Mouse (Mus musculus) neural tube, embryonic 15.5 days (tissue): ENCODE results near the gene Parvg. TPM values are rescaled to one million over a fixed set of nuclear protein-coding genes. Genes with fewer than 3 reads are reported as not detected.
A peak's percentile ranks its signal among the peaks of the same experiment; 100 is the strongest.

Experiments
- ATAC-seq: fragments of 200-750 bp; cut with Nextera tagmentation; 2 replicates; pipeline ENCODE4 v1.8.0; 2017; ENCODE audit warnings: mild to moderate bottlenecking, moderate TSS enrichment, moderate library complexity; ENCODE audit not compliant: low FRiP score
- H3K27ac ChIP-seq: fragments of 300-500 bp; sonication (generic); replicated peaks from 2 replicates; pipeline ENCODE4 v1.5.1; 2015; ENCODE audit warnings: mild to moderate bottlenecking, inconsistent platforms
- H3K27me3 ChIP-seq: fragments of 300-500 bp; sonication (generic); replicated peaks from 2 replicates; pipeline ENCODE4 v1.6.1; 2015; ENCODE audit warnings: inconsistent platforms
- H3K36me3 ChIP-seq: fragments of 300-500 bp; sonication (generic); 2 replicates; pipeline ENCODE4 v1.6.1; 2015; ENCODE audit warnings: inconsistent platforms
- H3K4me1 ChIP-seq: fragments of 300-500 bp; sonication (generic); 2 replicates; pipeline ENCODE4 v1.6.1; 2015; ENCODE audit warnings: inconsistent platforms
- H3K4me2 ChIP-seq: fragments of 300-500 bp; sonication (generic); 2 replicates; pipeline ENCODE4 v1.6.1; 2015; ENCODE audit warnings: inconsistent platforms, mild to moderate bottlenecking, moderate library complexity
- H3K4me3 ChIP-seq: fragments of 300-500 bp; sonication (generic); replicated peaks from 2 replicates; pipeline ENCODE4 v1.5.1; 2015; ENCODE audit warnings: mild to moderate bottlenecking, inconsistent platforms
- H3K9ac ChIP-seq: fragments of 300-500 bp; sonication (generic); replicated peaks from 2 replicates; pipeline ENCODE4 v1.6.1; 2015; ENCODE audit warnings: mild to moderate bottlenecking, inconsistent platforms
- H3K9me3 ChIP-seq: fragments of 300-500 bp; sonication (generic); replicated peaks from 2 replicates; pipeline ENCODE4 v1.6.1; 2016; ENCODE audit warnings: inconsistent platforms
- WGBS: fragments of 180-500 bp; shearing (Covaris S2); methylation state at CpG from one replicate; pipeline ENCODE4 v1.1.7; 2015; ENCODE audit warnings: mixed read lengths; 5-methylcytosine and 5-hydroxymethylcytosine counted together
- polyA plus RNA-seq: library from polyadenylated mRNA; unstranded; fragments of >200 nt; fragmentation: Nextera tagmentation; extraction: Ambion mirVana; gene quantifications from 2 replicates; pipeline ENCODE4 v1.2.1, GENCODE M21; 2015

Parvg gene
- polyA plus RNA-seq, 1 experiment from 2014 or later, result 1.1 TPM

DNA sequence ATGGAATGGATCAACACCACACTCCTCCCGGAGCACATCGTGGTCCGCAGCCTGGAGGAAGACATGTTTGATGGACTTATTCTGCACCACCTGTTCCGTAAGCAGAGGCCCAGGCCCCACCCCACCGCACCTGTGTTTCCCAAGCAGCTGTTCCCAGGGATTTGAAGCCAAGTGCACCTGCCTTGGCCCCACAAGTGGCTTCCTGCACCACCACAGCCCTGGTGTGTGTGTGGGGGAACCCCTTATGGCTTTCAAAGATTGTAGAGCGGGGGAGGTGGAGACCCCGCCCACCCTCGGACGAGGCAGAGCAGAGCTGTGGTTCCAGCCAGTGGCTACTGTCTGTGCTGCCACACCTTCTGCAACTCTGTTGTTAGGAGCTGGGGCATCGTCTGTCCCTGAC is 5.0 kb downstream of the Parvg start:
- no peak overlapping the region for H3K4me3 ChIP-seq
- H3K4me1 ChIP-seq, result no peaks in the 10 kb centered on the region
- no peaks in the 10 kb centered on the region for H3K9me3 ChIP-seq
- no peak overlapping the region for H3K27ac ChIP-seq
- no peak overlapping the region for H3K4me2 ChIP-seq
- ATAC-seq, result no peak
- 85% methylated on average over 10 of the region's 10 CpGs for WGBS
- no peaks in the 10 kb centered on the region for H3K36me3 ChIP-seq
- no peaks in the 10 kb centered on the region for H3K27me3 ChIP-seq
- H3K9ac ChIP-seq, result no peak overlapping the region

DNA sequence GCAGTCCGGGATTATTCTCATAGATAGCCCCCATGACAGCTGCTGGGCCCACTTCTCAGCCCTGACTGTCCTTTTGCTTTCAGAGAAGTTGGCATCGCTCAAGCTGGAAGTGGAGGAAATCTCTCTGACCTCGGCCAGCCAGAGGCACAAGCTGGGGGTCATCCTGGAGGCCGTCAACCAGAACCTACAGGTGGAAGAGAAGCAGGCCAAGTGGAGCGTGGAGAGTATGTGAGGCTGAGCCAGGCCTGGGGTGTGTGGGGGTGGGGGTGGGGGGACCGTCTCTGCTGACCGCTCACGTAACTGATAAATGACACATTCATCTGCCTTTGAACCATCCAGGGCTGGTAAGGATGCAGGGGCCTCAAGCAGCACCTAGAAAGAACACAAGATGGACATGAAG is 6.1 kb downstream of the Parvg start:
- ATAC-seq, result no peak
- no peak overlapping the region for H3K4me3 ChIP-seq
- H3K9me3 ChIP-seq, result no peaks in the 10 kb centered on the region
- H3K27me3 ChIP-seq, result no peaks in the 10 kb centered on the region
- no peak overlapping the region for H3K27ac ChIP-seq
- H3K36me3 ChIP-seq, result no peaks in the 10 kb centered on the region
- H3K4me1 ChIP-seq, result no peaks in the 10 kb centered on the region
- H3K4me2 ChIP-seq, result no peak overlapping the region
- no peak overlapping the region for H3K9ac ChIP-seq
- WGBS, result 92% methylated on average over 8 of the region's 8 CpGs

DNA sequence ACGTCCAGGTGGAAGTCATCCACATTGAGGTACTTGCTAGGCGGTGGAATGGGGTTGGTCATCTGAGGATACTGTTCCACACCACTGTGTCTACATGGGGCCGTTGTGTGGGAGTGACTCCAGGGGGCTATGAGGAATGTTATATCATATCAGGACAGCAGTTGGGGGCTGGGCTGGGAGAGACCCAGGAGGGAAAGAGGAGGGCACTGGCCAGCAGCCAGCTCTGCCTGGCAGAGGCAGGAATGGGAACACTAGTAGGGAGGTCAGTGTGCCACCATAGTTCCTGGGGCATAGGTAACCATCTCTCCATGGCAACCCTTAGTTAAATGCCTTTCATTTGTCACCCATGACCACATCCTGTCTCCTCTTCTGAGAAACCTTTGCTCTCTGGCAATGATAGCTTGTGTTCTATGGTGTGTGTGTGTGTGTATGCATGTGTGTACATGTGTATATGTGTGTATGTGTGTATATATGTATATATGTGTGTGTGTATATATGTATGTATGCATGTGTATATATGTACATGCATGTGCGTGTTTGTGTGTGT is 7.3 kb downstream of the Parvg start:
- no peaks in the 10 kb centered on the region for H3K4me1 ChIP-seq
- H3K4me2 ChIP-seq, result no peak overlapping the region
- H3K9ac ChIP-seq, result no peak overlapping the region
- no peak for ATAC-seq
- H3K36me3 ChIP-seq, result no peaks in the 10 kb centered on the region
- no peak overlapping the region for H3K4me3 ChIP-seq
- 85% methylated on average over 4 of the region's 4 CpGs for WGBS
- H3K27ac ChIP-seq, result no peak overlapping the region
- no peaks in the 10 kb centered on the region for H3K9me3 ChIP-seq
- no peaks in the 10 kb centered on the region for H3K27me3 ChIP-seq

DNA sequence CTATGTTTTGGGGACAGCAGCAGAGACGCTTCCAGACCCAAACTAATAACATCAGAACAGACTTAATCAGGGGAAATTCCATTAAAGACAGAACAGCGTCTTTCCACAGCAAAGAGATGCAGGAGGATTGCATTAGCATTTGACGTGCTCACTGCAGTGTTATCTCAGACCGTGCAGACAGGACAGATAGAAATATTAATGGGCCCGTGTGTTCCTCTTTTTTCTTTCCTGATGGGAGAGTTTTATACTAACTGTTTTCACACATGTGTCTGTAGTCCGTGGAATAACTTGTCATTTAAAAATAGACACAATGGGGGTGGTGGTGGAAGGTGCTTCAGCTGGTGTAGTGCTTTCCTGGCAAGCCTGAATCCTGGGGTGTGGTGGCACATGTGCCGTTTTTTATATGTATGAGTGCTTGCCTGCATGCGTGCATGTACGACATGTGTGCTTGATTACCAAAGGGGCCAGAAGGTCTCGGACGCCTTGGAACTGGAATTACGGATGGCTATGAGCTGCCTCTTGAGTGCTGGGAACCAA is 12.5 kb downstream of the Parvg start:
- Histone ChIP-seq H3K36me3 (no peaks in the 10 kb centered on the region), H3K9me3 (no peaks in the 10 kb centered on the region), H3K27ac (no peak overlapping the region), H3K9ac (no peak overlapping the region), H3K4me2 (no peak overlapping the region), H3K27me3 (no peaks in the 10 kb centered on the region), H3K4me3 (no peak overlapping the region), H3K4me1 (0 out of 2 replicates have a peak, but pooled peaks cover 3% of the 10 kb centered on the region)
- 70% methylated on average over 12 of the region's 12 CpGs for WGBS
- no peak for ATAC-seq

DNA sequence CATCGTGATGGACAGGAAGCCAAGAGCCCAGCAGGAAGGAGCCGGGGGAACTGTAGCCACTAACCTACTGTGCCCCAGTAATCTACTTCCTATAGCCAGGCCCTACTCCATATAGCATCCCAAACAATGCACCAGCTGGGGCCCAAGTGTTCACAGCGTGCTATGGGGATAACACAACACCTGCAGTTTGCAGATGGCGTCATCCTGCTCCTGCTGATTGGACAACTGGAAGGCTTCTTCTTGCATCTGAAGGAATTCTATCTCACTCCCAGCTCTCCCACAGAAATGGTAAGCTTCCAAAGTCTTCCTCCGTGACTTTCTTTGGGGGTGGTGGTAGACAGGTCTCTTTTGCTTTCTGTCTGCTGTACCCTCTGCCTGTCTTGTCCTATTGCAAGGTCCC is 13.8 kb downstream of the Parvg start:
- H3K27me3 ChIP-seq, result 0 out of 2 replicates have a peak, but pooled peaks cover 4% of the 10 kb centered on the region
- no peak overlapping the region for H3K27ac ChIP-seq
- no peaks in the 10 kb centered on the region for H3K9me3 ChIP-seq
- 62% methylated on average over 5 of the region's 5 CpGs for WGBS
- H3K9ac ChIP-seq, result no peak overlapping the region
- no peak overlapping the region for H3K4me2 ChIP-seq
- H3K4me1 ChIP-seq, result 0 out of 2 replicates have a peak, but pooled peaks cover 3% of the 10 kb centered on the region
- ATAC-seq, result no peak
- H3K36me3 ChIP-seq, result no peaks in the 10 kb centered on the region
- H3K4me3 ChIP-seq, result no peak overlapping the region

DNA sequence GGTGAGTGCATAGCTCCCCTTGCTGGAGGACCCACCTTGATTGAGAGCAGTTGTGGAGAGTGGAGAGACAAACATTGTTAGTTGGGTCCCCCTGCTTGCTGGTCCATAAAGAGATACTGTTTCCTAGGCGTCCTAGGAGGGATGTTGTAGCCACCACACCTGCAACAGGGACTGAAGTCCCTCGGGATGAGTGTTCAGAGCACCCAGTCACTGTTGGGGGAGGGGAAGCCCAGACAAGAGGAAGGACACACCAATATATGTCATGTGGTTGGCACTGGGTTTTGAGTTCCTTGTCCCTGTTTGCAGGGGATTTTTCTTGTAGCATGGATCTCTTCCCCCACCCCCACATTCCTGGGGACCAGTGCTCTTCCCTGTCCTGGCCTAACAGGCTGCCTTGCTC is 17.1 kb downstream of the Parvg start:
- no peak overlapping the region for H3K4me2 ChIP-seq
- no peaks in the 10 kb centered on the region for H3K9me3 ChIP-seq
- no peak overlapping the region for H3K27ac ChIP-seq
- peaks cover 14% of the 10 kb centered on the region for H3K4me1 ChIP-seq
- H3K4me3 ChIP-seq, result no peak overlapping the region
- WGBS, result 59% methylated on average over 2 of the region's 2 CpGs
- H3K9ac ChIP-seq, result no peak overlapping the region
- ATAC-seq, result no peak
- H3K27me3 ChIP-seq, result 0 out of 2 replicates have a peak, but pooled peaks cover 4% of the 10 kb centered on the region
- H3K36me3 ChIP-seq, result no peaks in the 10 kb centered on the region

DNA sequence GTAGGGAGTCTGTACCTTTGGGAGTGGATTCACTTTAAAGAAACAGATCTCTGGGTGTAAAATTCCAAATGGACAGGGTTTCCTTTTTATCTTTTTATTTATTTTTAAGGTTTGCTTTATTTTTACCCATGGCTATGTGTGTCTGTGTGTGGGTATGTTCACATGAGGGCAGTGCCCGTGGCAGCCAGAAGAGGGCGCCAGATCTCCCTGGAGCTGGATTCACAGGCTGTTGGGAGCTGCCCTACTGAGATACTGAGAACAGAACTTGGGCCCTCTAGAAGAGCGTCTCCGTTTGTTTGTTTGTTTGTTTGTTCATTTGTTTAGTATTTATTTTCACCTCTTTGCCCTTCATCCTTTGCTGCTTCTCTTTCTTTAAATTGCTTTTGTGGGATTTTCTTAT is 24.9 kb downstream of the Parvg start:
- no peak for ATAC-seq
- Histone ChIP-seq H3K9me3 (no peaks in the 10 kb centered on the region), H3K27ac (no peak overlapping the region), H3K4me1 (peaks cover 34% of the 10 kb centered on the region), H3K36me3 (no peaks in the 10 kb centered on the region), H3K27me3 (no peaks in the 10 kb centered on the region), H3K4me2 (no peak overlapping the region), H3K9ac (no peak overlapping the region), H3K4me3 (no peak overlapping the region)
- 94% methylated on average over 4 of the region's 4 CpGs for WGBS

DNA sequence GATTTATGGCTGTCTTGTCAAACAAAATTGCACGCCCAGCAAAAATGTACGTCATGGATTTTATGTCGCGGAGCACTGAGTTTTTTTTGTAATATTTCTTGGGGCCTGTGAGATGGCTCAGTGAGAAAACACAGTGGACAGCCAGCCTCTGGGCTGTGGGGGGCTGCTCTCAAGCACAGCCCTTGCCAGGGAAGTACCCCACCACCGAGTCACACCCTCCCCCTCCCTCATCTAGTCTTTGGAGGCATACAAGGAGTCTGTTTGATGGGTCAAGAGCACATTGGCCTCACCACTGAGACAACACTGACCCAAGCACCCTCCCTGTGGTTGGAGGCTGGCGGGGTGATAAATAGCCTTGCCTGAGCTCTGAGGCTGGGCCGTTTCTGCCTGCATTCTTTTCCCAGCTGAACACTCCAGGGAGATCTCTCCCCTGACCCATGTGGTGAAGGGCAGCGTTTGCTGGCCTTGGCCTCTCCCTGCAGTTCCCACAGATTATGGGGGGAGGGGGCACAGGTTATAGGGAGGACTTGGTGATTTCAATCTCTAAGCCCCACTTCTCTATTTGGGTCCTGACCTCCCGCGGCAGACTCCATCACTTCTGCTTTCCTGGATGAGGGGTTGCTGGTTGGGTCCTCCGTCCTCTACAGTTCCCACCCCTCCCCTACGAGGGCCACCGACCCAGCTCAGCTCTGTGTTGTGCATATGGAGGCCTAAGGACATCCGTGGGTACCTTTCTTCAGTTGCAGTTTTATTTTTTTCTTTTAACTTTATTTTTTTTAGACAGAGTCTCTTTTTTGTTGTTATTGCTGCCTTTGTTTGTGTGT is 26.3 kb downstream of the Parvg start:
- H3K9me3 ChIP-seq, result no peaks in the 10 kb centered on the region
- 44% methylated on average over 14 of the region's 14 CpGs for WGBS
- H3K4me1 ChIP-seq, result peaks cover 25% of the 10 kb centered on the region
- no peak overlapping the region for H3K9ac ChIP-seq
- no peak overlapping the region for H3K4me3 ChIP-seq
- peak overlapping the region; percentile 33; the same call in 1 of the 2 replicates for H3K27ac ChIP-seq
- no peak for ATAC-seq
- H3K36me3 ChIP-seq, result no peaks in the 10 kb centered on the region
- H3K27me3 ChIP-seq, result no peaks in the 10 kb centered on the region
- no peak overlapping the region for H3K4me2 ChIP-seq

DNA sequence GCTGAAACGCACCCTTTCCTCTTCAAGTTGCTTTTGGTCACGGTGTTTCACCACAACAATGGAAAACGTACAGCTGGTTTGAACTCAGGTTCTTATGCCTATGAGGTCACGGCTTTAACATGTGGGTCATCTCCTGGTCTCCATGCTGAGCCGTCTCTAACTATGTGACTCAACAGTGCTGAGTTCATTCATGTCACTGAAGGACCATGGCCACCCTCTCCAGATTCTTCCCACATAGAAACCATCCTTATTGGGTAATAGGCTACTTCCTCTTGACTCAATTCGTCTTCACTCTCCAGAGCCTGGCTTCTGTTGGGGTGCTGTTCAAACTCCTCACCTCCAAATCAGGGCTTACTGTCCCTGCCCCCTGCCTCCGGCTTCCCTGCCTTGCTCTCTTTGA is 27.5 kb downstream of the Parvg start:
- Histone ChIP-seq H3K27me3 (no peaks in the 10 kb centered on the region), H3K36me3 (no peaks in the 10 kb centered on the region), H3K4me1 (peaks cover 23% of the 10 kb centered on the region), H3K27ac (no peak overlapping the region), H3K9ac (no peak overlapping the region), H3K4me3 (no peak overlapping the region), H3K4me2 (no peak overlapping the region), H3K9me3 (no peaks in the 10 kb centered on the region)
- WGBS, result 82% methylated on average over 7 of the region's 7 CpGs
- ATAC-seq, result no peak

DNA sequence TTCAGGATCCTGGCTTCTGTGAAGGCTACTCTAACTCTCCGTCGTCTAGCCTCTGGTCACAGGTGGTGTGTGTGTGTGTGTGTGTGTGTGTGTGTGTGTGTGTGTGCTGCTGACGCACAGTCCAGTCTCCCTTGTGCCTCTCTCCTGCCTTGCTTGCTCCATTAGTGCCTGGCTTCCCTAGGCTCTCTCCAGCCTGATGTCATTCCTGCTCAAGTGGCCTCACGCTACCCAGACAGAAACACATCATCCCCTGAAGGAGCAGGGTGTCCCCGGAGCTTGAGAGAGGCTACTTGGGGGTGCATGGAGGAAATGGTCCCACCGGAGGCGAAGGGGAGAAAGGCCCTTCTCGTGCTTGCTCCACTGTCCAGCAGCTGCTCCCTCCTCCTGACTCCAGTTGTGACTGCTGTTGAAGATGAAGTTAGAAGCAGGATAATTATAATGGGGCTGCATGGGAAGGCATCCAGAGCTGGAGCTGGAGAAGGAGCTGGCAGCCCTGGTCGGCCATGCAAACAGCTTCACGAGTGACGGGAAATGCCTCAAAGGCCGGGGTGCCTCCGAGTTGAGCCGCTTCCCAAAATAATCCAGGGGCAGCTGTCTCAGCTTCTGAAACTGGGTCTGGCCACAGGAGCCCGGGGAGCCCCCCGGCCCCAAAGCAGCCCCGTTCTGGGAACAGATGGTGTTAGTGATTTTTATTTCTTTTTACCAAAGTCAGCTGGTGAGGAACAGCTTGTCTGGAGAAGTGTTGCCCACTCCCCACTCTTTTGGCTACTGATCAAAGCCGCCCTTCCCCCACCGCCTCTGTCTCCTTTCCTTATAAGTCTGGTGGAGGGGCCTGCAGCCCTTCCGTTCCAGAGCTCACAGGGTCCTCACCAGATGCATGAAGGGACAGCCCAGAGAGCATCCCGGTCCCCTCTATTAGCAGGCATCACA is 28.4 kb downstream of the Parvg start:
- H3K9me3 ChIP-seq, result no peaks in the 10 kb centered on the region
- H3K27ac ChIP-seq, result no peak overlapping the region; the same call in 1 of the 2 replicates
- 60% methylated on average over 21 of the region's 21 CpGs for WGBS
- no peak overlapping the region for H3K4me3 ChIP-seq
- ATAC-seq, result no peak
- H3K36me3 ChIP-seq, result no peaks in the 10 kb centered on the region
- peaks cover 23% of the 10 kb centered on the region for H3K4me1 ChIP-seq
- H3K4me2 ChIP-seq, result no peak overlapping the region
- no peak overlapping the region for H3K9ac ChIP-seq
- H3K27me3 ChIP-seq, result no peaks in the 10 kb centered on the region

DNA sequence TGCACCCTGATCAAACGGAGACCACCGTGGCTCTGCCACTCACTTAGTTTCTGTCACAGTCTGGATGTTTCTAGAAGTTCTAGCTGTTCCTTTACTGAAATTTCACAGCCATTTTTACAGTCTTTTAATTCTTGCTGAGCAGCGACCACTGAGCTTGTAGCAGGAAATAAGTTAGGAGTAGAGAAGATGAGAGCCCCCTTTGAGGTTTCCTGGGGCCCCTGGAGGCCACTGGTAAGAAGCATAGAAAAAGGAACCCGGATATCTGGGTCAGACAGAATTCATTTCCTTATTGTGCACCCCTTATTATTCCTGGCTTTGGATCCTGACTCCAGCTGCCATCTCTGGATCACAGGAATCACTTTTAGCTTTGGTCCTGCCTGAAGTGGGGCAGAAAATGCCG is 31.3 kb downstream of the Parvg start:
- H3K4me1 ChIP-seq, result peaks cover 16% of the 10 kb centered on the region
- H3K27ac ChIP-seq, result no peak overlapping the region
- no peaks in the 10 kb centered on the region for H3K27me3 ChIP-seq
- H3K9ac ChIP-seq, result no peak overlapping the region
- H3K9me3 ChIP-seq, result no peaks in the 10 kb centered on the region
- ATAC-seq, result no peak
- H3K4me2 ChIP-seq, result no peak overlapping the region
- H3K36me3 ChIP-seq, result no peaks in the 10 kb centered on the region
- WGBS, result 82% methylated on average over 5 of the region's 5 CpGs
- H3K4me3 ChIP-seq, result no peak overlapping the region
